Mouse (Mus musculus) right cerebral cortex, postnatal 25 days (tissue): ENCODE measurements at regions not wholly inside any gene's neighbourhood (a gene's known extent, or its start where the extent isn't known, plus 50 kb on each side); places are given as distances from the start of the nearest gene placed in this dataset.

Experiments
- DNase-seq: peaks from one replicate; pipeline ENCODE4 v3.0.0; 2022

DNA sequence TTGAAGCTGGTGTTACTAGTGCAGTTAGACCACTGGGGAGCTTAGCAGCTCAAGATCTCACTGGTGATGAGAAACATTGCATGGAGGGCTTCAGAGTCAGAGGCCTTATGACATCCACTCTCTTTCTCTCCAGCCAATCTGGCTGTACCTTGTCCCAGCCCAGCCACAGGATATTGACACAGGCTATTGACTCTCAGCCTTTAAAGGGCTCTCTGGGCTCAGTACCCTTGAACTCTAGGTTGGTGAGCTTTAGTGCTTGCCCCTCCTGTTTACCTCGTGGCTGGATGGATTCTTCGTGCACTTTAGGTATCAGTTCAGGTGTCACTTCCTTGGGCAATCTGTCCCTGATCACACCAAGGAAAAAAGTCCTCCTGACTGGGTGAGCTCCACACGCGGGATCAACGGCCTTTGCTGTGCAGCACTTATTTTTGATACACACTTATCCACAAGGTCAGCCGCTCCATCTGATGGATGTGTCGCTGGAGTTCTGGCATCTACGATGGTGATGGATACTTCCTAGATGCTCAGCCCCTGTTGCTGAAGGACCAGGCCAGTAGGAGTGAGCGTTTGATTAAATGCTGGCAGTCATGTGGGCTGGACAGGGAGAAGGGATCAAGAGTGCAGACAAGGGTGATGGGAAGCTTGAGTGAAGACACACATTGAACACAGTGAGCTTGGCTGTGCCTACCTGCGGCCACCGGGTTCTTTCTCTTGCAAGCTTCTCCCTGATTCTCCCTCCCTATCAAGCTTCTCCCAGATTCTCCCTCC lies 177.7 kb downstream of the Snx10 start:
- no peak for DNase-seq

DNA sequence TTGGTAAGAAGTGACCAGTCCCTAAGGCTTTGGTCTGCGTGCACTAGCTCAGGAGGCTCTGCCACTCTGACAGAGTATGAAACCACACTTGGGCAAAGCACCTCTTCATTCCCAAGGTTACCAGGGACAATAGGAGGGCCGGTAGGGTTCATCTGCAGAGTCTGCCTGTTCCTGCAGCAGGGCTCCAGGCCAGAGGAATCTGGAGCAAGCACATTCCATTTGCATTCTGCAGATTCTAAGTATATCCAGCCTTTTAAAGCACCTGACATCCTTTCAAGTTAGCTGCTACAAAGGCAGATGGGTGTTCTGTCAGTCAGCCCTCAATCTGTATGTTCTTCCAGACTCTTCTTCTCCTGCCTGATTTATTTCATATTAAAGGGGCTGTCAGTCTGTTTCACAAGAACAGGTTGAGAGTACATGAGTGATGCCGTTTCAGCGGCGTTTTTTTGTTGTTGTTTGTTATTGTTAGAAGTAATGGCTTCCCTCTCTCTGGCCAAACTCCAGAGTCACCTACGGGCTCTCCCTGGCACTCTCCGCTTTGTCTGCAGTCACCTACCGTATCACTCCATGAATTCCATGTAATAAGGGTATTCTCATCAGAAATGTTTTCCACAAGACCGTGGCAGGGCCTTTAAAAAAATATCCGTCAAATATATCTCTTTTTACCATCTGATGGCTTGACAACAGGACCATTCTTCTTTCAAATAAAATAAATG lies 178.9 kb downstream of the Snx10 start:
- DNase-seq, result no peak

DNA sequence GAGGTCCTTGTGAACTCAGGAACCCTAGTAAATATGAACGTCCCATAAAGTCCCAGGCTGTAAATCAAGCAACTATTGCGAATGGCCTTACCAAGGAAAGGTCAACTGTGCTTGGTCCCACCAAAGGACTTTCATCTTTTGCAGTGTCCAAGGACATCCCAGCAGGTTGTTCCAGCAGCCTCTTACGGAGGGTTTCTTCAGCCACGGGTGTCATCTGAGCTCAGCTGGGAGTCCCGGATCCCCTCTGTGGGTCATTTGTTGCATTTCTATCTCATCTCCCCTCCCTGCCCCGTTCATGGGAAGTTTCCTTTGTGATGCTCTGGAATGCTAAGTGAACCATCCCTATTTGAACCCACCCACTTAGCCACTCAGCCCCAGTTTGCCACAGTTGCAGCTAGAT lies 184.3 kb downstream of the Snx10 start:
- no peak for DNase-seq

DNA sequence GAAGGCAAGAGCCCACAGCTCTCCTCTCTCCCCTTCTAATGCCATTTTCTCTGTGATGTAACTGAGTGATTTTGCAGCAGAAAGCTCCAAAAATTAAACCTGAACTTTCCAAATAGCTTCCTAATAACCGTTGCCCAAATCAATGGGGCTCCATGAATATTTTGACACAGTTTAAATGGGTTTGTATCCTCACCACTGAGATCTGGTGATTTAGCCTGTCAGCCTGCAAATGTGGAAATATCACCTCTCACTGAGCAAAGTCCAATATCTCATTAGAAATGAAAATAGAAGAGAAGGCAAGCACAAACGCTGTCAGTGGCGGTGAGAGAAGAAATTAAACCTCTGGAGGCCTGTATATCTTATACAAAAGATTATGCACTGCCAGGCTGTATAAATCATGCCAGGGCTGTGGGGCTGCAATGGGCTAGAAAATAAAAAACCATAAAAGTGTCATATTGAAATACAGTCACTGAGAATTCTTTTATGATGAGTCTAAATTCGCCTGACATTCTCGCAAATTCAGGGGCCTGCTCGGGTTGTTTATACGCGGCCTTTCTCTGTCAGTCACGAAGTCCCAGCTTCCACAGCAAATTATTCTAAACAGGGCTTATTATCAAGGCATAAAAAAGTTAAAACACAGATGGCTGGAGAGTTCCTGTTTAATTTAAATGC lies 185.1 kb downstream of the Snx10 start:
- DNase-seq, result no peak

DNA sequence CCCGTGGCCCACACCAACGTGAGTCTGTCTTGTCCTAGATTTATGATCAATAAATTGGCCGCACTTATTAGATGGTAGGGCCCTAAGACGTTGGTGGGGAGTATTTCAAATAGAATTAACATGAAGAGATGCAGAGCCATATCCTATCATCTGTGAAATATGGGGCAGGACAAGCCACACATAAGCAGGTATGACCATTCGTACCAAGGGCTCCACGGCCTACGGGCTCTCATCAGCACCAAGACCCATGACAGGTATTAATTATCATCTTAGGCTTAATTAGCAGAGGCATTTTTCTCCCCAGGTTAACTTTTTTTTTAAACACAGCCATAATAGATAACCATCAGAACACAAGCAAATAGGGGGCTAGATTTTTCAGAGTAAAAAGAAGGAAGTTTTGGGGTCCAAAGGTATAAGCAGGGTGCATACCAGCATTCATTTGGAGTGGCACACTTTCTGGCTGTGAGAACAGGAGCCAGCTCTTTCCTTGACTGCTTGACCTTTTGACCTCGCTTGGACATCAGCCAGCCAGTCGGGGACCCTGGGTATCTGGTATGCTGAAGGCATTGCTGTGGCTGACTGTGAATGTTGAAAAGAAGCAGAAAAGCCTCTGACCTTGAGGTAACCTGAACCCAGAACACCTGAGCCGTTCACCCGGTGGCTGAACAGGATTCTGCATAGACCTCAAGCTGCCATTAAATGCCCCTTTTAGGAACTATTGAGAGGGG lies 185.8 kb downstream of the Snx10 start:
- no peak for DNase-seq

DNA sequence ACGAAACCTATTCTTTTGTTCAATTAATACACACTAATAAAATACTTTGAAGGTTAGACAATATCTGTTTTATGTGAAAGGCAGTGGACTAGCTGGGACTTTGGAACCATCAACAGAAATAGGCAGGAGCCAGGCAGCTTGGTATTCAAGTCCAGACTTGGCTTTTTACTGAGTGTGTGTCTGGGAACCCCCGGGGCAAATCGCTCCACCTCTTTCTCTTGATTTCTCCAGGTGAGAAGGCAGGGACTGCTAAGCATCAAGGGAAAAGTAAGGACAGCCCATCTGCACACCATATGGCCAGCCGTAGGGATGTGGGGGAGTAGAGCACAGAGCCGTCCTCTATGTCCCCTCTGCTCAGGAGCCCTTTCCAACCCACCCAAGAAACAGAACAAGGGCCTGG lies 186.5 kb downstream of the Snx10 start:
- DNase-seq, result no peak

DNA sequence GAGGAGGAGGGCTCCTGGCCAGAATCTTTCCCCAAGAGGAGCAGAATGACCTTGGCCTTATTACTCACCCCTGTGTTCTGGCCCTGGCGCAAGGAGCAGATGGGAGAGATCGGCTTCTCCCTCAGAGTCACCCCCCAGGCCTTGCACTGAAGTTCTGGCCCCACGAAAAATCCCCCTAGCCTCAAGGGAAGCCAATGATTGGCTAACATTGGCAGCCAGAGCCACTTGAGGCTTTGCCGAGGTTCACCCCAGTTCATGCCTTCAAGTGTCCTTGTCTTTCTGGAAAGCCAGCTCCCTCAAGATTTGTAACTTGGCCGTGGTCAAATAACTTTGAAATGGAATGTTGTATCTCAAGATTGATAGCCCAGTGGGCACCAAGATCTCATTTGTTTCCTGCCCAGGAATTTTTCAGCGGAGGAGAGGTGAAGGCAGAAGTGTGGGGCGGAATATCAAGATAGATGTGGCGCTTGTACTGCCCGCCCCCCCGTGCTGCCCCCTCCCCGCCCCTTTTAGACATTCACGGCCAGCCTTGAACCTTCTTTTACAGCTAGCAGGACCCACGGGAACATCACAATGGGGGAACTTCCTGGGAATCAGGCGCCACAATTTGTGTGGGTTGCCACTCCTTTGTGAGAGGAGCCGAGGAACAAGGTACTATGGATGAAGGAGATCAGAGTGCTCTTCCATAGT lies 187.4 kb downstream of the Snx10 start:
- DNase-seq, result no peak

DNA sequence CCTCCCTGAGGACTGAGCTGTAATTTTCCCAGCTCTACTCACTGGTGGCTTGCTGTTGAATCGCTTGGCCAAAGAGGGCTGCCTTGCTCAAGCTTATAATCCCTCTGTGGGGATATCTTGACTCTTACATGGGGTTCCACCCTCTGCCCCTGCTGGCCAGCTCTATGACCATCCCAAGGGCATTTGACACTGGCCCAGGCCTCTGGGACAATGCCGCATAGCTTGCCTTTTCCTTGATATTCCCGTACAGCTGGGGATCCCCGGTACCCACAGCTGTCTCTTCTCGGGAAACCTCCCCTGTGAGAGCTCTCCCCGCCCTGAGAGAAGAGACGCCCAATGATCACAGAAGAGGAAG lies 187.9 kb downstream of the Snx10 start:
- DNase-seq, result no peak

DNA sequence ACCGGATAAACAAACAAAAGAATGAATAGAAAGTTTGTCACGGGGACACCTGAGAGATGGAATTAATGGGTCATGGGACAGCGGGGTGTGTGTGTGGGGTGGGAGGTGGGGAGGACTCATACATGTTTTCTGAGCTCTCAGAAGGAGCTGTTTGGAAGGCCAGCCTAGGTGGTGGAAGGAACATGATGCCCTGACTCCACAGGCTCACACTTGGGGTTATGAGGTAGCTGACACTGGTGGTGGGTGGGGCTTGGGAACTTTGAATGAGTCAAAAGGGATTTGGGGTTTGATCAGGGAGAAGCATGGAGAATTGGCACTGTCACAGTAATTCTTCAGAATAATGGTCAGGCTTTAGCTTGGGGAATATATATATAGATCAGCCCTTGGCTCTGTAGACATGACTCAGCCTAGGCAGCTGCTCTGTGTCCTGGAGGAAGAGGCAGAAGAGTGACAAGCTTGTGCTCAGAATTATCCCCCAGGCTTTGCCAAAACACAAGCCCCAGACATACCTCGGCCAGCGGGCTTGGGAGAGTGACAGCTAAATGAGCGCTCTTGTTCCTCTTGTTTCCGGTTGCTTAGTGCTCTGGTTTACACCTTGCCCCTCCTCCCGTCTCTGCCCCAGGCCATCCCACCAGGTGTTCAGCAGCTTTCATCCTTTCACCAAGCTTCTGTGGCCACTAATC lies 191.6 kb downstream of the Snx10 start:
- DNase-seq, result no peak

DNA sequence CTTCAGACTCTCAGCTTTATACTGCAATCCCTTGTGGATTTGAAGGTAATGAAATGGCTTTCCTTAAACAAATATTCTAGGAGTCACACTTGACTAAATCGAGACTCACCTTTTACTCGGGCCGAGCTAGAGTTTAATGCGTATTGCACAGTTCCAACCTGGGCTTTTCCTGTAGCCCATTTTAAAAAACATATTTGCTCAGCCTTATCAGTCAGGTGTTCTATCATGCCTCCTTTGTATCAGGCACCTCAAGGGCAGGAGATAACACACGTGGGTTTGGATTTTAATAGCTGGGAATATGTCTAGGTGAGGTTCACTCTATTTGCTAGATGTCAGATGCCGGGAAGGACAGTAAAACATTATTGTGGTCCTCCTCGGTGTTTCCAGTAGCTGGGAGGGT lies 193.7 kb downstream of the Snx10 start:
- DNase-seq, result no peak

DNA sequence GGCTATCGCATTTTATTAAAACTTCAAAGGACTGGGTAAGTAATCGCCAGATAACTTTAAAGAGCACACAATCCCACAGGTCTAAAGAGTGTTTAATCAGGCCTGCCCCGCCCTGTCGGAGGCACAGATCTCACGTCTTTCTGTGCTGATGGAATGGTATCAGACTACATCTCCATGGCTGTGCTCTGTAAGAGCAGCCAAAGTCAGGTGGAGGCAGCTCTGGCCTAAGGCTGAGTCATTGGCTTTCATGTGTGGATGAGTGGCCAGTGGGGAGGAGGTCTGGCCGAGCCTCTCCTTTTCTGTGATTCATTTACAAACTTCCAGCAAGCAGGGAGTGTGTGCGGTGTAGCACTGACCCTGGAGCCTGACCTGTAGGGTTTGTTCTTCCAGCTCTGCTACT lies 197.0 kb downstream of the Snx10 start:
- DNase-seq, result no peak

DNA sequence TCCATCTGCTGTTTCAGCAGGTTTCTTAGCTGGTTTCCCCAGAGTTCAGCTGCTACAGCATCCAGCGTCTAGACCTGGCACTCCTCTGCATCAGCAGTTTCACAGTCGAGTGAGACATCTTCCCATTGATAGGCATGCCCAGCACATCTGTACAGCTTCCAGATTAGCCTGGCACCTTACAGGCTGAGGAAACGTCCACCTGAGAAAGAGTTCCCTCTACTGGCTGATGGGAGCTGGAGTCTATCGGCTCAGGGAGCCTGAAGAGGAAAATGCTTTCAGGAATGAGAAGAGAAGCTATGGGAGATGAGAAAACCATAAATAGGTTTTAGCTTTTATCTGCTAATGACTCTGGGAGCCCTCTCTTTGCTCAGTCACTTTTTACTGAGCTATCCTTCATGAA lies 199.4 kb downstream of the Snx10 start:
- no peak for DNase-seq

DNA sequence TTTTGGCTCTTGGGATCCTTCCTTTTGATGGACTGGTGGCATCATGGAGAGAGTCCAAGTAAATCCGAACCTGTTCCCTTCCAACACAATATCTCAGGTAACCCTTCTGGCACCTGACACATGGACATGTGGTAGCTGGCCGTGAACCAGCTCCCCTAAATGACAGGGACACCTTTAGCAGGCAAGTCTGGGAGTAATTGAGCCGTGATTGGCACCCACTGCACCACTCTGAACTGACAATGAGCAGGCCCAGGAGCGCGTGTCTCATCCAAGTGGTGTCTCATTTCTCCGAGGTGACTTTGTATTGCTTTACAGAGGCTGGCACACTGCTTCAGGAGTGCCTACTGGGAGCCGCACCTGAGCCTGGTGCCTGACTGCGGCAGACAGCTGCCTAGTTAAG lies 203.5 kb downstream of the Snx10 start:
- DNase-seq, result no peak

DNA sequence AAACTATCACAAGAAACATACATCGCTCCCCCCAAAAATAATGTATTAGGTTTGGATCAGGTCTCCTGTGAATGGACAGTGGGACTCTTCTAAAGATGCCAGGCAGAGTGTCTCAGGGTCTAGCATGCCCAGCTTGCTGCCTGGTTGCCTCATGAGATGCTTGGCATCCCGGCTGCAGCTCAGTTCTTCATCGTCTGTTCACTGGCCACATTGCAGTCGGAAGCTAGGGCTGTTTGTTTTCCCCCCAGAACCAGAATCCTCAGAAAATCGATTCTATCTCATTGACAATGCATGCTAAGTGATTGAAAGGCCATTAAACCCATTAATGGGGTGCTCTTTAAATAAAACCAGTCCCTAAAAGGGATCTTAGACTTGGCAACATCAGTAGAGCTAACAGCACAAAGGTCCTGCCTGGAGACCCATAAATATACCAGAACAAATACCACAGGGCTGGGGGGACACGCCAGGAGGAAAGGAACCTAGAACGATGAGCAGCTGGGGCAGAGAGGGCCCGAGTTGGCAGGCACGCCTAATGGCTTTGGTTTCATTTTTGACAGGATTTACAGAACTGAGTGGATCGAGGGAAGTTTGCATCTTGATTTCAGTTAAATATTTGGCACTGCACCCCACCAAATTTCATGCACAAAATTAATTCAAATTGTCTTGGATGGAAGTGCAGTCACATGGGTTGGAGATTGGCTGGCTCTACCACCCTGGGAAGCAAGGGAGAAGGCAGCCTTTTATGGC lies 205.3 kb downstream of the Snx10 start:
- no peak for DNase-seq

DNA sequence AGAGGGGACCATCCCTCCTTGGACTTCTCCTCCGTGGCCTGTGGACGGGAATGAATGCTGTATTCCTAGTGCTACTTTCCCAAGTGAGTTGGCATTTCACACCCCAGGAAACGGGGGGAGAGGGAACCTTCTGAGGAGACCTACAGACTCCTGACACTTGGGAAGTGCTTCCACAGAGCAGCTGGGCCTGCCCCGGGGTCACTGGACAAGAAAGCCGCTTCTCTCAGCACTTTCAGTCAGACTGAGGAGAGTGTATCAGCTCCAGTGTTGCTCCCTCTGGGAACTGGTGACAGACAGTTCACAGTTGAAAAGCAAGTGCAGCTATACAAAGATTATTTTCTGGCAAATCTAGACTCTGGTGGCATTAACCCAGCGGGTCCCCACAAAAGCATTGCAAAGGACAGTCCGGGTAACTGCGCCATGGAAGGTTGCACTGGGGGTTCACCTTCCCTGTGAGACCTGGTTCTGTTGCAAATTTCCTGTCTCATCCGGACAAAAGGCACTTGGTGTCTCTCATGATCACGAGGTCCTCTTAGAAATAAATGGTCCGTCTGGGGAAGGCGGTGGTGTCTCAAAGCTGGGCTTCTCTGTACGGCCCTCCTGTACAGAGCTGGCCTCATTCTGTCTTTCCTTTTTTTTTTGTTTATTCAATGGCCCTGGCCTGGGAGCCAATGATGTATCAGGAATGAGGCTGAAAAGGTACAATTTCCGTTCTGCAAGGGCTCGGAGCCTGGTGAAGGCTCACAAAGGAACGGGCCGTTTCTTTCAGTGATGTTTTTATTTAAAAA lies 207.1 kb downstream of the Snx10 start:
- DNase-seq, result no peak

DNA sequence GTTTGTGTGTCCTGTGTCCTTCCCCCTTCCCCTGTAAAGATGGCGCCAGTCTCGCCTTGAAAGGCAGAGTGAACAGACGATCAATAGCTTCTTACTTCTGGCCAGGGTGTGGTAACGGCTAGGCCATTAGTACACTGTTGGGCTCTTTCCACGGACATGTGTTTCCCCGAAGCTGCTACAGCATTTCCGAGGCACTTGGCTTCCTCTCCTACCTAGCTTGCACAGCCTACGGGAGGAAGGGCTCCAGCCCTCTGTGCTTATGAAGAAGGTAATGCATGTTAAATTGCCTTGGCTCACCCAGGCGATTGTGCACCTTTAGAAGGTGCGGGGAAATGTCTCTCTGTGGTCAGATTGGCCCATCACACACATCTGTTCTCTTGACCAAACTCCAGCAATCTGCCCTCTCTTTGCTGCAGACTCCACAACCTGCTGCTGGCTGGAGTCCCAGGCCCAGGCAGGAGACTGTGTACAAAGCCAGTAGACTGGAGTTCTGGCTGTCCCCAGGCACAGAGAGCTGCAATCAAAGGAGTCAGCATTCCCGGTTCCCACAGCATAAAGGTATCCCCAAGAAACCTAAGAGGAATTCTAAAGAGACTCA lies 208.7 kb downstream of the Snx10 start:
- DNase-seq, result no peak

DNA sequence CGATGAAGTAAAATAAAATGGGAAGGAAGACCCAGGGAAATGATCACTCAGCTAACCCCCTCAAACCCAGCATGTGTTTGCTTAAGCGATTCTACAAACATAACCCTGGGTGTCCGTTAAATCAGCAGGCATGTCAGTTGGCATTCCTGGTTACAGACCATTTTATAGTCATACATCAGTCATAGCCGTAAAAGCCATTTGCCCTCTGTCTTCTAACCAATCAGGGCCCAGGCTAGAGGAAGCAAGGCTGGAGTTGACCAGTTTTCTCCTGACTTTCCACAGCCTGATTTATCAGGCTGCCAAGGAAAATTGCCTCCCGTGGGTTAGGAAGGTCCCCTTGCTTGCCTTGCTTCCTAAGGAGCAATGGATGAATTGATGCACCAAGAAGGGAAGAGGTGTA lies 212.3 kb downstream of the Snx10 start:
- no peak for DNase-seq

DNA sequence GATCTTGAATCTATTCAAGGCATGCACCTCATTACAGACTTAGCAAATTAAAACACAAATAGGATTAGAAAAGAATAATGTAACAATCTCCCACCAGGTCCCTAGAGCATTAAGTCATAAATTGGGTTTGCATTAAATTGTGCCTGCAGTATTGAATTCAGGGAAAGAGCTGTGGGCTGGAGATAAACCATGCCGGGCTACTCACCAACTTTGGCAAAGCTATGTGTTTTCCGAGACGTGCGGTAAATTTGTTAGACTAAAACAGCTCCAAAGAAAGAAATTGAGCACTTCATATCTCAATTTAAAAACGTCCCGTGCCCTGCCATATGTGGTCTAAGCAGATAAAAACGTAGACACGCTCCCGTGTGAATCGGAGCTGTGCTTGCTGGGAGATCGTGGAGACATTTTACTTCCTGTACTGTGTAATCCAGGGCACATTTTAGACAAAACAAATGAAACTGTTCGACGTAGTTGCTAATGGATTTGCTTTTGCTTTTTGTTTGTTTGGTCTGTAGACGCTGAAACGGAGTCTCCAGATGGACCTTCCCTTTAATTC lies 219.5 kb downstream of the Snx10 start:
- DNase-seq, result no peak

DNA sequence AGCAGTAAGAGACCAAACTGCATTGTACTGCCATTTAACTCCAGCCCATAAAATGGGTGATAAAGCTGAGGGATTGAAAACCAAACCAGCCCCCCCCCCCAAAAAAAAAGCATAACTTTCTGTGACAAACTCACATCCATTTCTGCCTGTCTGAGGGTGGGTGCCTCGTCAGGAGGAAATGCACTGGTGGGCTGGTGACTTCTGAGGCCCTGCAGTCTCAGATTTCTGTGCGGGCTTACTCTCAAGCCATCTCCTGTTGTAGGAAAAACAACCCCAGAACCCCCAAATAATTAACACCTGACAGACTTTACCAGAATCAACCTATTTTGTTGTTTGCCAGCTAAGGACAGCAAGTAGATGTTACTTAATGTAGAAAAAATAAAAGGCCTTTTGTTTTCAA lies 220.9 kb downstream of the Snx10 start:
- no peak for DNase-seq

DNA sequence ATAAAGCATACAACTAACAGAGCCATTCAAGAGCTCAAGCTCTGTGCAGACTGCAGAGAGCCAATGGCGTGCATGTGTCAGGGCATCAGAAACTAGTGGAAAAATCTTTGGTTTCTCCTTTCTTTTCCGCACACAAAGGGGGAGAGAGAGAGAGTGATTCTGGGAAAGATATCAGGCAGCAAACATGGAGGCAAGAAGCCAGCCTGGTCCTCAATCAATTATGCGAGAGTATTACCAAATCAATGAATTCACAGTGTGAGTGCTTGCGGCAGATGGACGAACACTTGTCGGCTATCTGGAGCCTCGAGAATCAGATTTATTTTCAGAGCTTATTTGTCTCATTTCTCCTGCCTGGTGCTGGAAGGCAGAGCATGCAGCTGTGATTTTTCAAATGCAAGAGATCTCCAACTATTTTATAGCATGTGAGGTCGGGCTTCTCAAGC lies 230.6 kb downstream of the Snx10 start:
- no peak for DNase-seq
